Mouse (Mus musculus) liver, embryonic 15.5 days (tissue): ENCODE data around the gene Mturn. TPM values are rescaled to one million over a fixed set of nuclear protein-coding genes. Genes with fewer than 3 reads are reported as not detected.
A peak's percentile ranks its signal among the peaks of the same experiment; 100 is the strongest.

Experiments used
- ATAC-seq: fragments of 200-750 bp; cut with Nextera tagmentation; 2 replicates; pipeline ENCODE4 v1.8.0; 2017; ENCODE audit warnings: moderate number of reproducible peaks, mild to moderate bottlenecking, moderate library complexity; ENCODE audit not compliant: insufficient read depth
- H3K27ac ChIP-seq: fragments of 300-500 bp; sonication (generic); replicated peaks from 2 replicates; pipeline ENCODE4 v1.5.1; 2015; ENCODE audit warnings: mild to moderate bottlenecking, inconsistent platforms
- H3K27me3 ChIP-seq: fragments of 300-500 bp; sonication (generic); 2 replicates; pipeline ENCODE4 v1.6.1; 2015; ENCODE audit warnings: mild to moderate bottlenecking, inconsistent platforms
- H3K36me3 ChIP-seq: fragments of 300-500 bp; sonication (generic); replicated peaks from 2 replicates; pipeline ENCODE4 v1.6.1; 2015; ENCODE audit warnings: moderate library complexity, mild to moderate bottlenecking, inconsistent platforms
- H3K4me1 ChIP-seq: fragments of 300-500 bp; sonication (generic); replicated peaks from 2 replicates; pipeline ENCODE4 v1.6.1; 2015; ENCODE audit warnings: inconsistent platforms
- H3K4me2 ChIP-seq: fragments of 300-500 bp; sonication (generic); 2 replicates; pipeline ENCODE4 v1.6.1; 2015; ENCODE audit warnings: moderate library complexity, mild to moderate bottlenecking, inconsistent platforms
- H3K4me3 ChIP-seq: fragments of 300-500 bp; sonication (generic); replicated peaks from 2 replicates; pipeline ENCODE4 v1.5.1; 2015; ENCODE audit warnings: mild to moderate bottlenecking, inconsistent platforms
- H3K9ac ChIP-seq: fragments of 300-500 bp; sonication (generic); 2 replicates; pipeline ENCODE4 v1.6.1; 2015; ENCODE audit warnings: moderate library complexity, mild to moderate bottlenecking, inconsistent platforms
- H3K9me3 ChIP-seq: fragments of 300-500 bp; sonication (generic); replicated peaks from 2 replicates; pipeline ENCODE4 v1.6.1; 2016; ENCODE audit warnings: inconsistent platforms
- WGBS: fragments of 180-500 bp; shearing (Covaris S2); methylation state at CpG from one replicate; pipeline ENCODE4 v1.1.7; 2015; ENCODE audit warnings: mixed read lengths; ENCODE audit not compliant: insufficient replicate concordance; 5-methylcytosine and 5-hydroxymethylcytosine counted together
- polyA plus RNA-seq: library from polyadenylated mRNA; unstranded; fragments of >200 nt; fragmentation: Nextera tagmentation; extraction: Ambion mirVana; gene quantifications from 2 replicates; pipeline ENCODE4 v1.2.1, GENCODE M21; 2015

Gene Mturn
- polyA plus RNA-seq, result 1.2 and 1.4 TPM in 2 replicates

DNA sequence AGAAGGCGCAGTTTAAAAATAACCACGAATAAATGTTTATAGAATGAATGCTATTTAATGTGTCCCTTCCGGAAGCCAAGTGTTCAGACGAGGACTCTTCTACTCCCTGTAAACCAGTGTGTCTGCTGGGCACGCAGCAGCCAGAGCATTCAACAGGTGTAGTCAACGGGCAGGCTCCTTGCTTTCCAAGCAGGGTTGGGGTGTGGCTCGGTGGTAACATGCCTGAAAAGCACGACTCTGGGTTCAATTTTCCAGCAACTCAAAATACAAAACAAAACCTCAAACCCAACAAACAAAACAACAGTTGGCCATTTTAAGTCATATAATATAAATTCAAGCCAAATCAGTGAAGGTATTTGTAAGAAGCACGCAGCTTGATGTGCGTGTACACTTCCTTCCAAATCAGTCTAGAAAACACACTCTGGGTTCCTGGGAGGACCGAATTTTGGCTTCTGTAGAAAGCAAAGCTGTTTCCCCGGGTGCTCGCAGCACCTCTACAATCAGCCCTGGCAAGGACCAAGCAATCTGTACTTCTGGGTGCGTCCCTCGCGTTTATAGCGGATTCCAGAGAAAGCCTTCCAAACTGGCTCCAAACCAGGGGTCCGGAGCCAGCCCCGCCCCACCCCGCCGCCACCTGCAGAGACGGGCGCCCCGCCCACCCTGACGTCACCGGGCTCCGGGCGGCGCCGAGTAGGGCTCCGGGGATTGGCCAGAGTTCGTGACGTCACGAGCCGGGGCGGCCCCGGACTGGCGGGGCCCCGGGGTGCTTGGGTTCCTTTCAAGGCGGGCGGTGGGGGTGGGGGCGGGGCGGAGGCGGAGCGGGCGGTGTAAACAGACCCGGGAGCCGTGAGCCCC, at the start of gene Mturn:
Gene Mturn (plus strand): TSS at position 734 of the 855 bp plus-strand sequence.
- Histone ChIP-seq H3K27ac (peak within 1 kb of the TSS; percentile 75), H3K36me3 (no peaks in the 10 kb centered on the region), H3K4me1 (peaks cover 40% of the 10 kb centered on the region), H3K4me3 (peak within 1 kb of the TSS; percentile 77), H3K27me3 (peaks cover 35% of the 10 kb centered on the region), H3K9me3 (no peaks in the 10 kb centered on the region), H3K9ac (peak within 1 kb of the TSS; percentile 62), H3K4me2 (peak within 1 kb of the TSS; percentile 99)
- 3% methylated on average over 48 of the region's 48 CpGs for WGBS
- ATAC-seq, result peak; percentile 98

DNA sequence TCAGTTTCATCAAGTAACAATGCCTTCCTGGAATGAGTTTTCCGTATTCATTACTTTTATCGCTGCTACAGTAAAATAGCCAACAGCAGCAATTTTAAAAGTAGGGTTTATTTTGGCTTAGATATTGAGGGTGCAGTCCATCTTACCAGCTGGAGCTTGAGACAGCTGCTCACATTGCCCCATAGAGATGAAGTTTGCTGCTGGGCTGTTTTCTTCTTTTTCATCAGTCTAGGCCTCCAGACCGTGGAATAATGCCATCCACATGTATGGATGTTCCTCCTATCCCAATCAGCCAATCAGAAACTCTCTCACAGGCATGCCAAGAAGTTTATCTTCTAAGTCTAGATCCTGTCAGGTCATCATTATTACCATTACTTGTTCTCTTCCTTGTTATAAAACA, 41.5 kb upstream of the Mturn start:
- ATAC-seq, result no peak
- Histone ChIP-seq H3K27ac (no peak overlapping the region), H3K4me1 (no peaks in the 10 kb centered on the region), H3K9ac (no peak overlapping the region), H3K36me3 (no peaks in the 10 kb centered on the region), H3K4me2 (no peak overlapping the region), H3K4me3 (no peak overlapping the region), H3K27me3 (no peaks in the 10 kb centered on the region), H3K9me3 (no peaks in the 10 kb centered on the region)
- WGBS, result 72% methylated on average over 3 of the region's 3 CpGs

GRCm38 (mm10) chr6:54641953-54642352, 39.5 kb upstream of the Mturn start:
- no peaks in the 10 kb centered on the region for H3K4me1 ChIP-seq
- ATAC-seq, result no peak
- H3K27ac ChIP-seq, result no peak overlapping the region
- no peaks in the 10 kb centered on the region for H3K36me3 ChIP-seq
- no peaks in the 10 kb centered on the region for H3K27me3 ChIP-seq
- 59% methylated on average over 2 of the region's 2 CpGs for WGBS
- no peaks in the 10 kb centered on the region for H3K9me3 ChIP-seq
- no peak overlapping the region for H3K4me3 ChIP-seq
- no peak overlapping the region for H3K9ac ChIP-seq
- H3K4me2 ChIP-seq, result no peak overlapping the region

DNA sequence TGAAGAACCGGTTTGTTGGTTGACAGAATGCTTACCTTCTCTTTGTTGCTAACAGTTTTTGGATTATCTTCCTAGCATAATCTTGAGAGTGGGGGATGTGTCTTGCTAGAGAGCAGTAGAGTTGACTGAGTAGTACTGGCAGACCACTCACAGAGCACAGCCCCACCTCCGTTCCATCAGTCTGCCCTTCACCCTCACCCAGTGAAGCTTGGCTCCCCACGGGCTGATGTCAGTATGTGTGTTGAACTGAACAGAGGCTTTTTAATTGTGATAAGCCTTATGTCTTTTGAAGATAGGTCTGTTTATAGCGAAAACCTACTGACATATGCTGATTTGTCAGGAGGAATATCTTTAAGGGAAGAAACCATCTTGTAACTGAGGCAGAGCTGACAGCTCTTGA, 38.2 kb upstream of the Mturn start:
- WGBS, result 38% methylated on average over 4 of the region's 4 CpGs
- H3K4me1 ChIP-seq, result no peaks in the 10 kb centered on the region
- no peaks in the 10 kb centered on the region for H3K9me3 ChIP-seq
- H3K27me3 ChIP-seq, result no peaks in the 10 kb centered on the region
- peak; percentile 51; the same call in 1 of the 2 replicates for ATAC-seq
- no peak overlapping the region for H3K27ac ChIP-seq
- no peak overlapping the region for H3K4me3 ChIP-seq
- no peak overlapping the region for H3K4me2 ChIP-seq
- no peak overlapping the region for H3K9ac ChIP-seq
- H3K36me3 ChIP-seq, result no peaks in the 10 kb centered on the region

- Histone ChIP-seq H3K9me3 (no peaks in the 10 kb centered on the region), H3K27ac (no peak overlapping the region), H3K36me3 (no peaks in the 10 kb centered on the region), H3K4me3 (no peak overlapping the region), H3K27me3 (no peaks in the 10 kb centered on the region), H3K4me2 (no peak overlapping the region), H3K4me1 (no peaks in the 10 kb centered on the region; the same call in 1 of the 2 replicates), H3K9ac (no peak overlapping the region)
- WGBS, result 61% methylated on average over 11 of the region's 11 CpGs
- no peak for ATAC-seq
Observed at GRCm38 (mm10) chr6:54655471-54656095, 25.8 kb upstream of the Mturn start.

DNA sequence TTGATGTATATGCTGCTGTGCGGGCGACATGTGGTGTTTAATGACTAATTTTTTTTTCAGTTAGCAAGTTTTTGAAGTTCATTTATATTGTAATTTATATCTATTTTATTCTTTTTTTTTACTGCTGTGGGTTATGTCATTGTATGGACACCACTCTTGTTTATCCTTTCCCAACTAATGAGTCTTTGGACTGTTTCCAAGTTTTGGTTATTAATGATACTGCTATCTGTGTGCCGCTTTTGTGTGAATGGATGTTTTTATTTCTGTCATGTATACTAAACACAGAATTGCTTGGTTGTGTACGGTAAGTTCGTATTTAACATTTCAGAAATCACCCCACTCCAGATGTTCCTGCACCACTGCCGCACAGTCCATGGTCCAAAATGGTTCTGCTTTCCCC, 23.6 kb upstream of the Mturn start:
- Histone ChIP-seq H3K27ac (no peak overlapping the region), H3K4me3 (no peak overlapping the region), H3K9me3 (no peaks in the 10 kb centered on the region), H3K36me3 (no peaks in the 10 kb centered on the region), H3K4me2 (no peak overlapping the region), H3K27me3 (no peaks in the 10 kb centered on the region), H3K4me1 (no peaks in the 10 kb centered on the region; the same call in 1 of the 2 replicates), H3K9ac (no peak overlapping the region)
- WGBS, result 71% methylated on average over 6 of the region's 6 CpGs
- ATAC-seq, result no peak

DNA sequence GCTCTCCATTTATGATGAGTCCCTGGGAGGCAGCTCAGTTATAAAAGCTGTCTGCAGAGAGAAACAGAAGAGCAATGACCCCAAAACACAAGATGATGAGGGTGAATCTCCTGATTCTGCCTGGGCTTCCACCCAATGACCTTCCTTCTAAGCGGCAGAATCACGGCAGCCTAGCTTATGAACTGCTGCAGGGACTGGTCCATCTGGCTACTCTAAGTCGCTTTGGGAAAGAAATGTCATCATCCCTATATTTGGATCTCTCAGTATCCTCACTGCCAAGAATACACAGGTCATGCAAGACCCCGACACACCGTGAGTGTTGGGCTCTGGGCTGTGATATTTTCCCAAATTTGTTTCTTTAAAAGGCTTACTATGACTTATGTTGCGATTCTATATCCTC, 11.6 kb upstream of the Mturn start:
- no peaks in the 10 kb centered on the region for H3K9me3 ChIP-seq
- no peak overlapping the region for H3K4me3 ChIP-seq
- H3K27ac ChIP-seq, result no peak overlapping the region
- 67% methylated on average over 6 of the region's 6 CpGs for WGBS
- no peaks in the 10 kb centered on the region for H3K36me3 ChIP-seq
- H3K27me3 ChIP-seq, result no peaks in the 10 kb centered on the region; the same call in 1 of the 2 replicates
- no peak for ATAC-seq
- H3K9ac ChIP-seq, result no peak overlapping the region
- no peak overlapping the region for H3K4me2 ChIP-seq
- no peaks in the 10 kb centered on the region for H3K4me1 ChIP-seq

- no peak overlapping the region for H3K27ac ChIP-seq
- no peaks in the 10 kb centered on the region for H3K36me3 ChIP-seq
- H3K4me1 ChIP-seq, result no peaks in the 10 kb centered on the region
- no peaks in the 10 kb centered on the region; the same call in 1 of the 2 replicates for H3K27me3 ChIP-seq
- H3K9ac ChIP-seq, result no peak overlapping the region
- 53% methylated on average over 5 of the region's 5 CpGs for WGBS
- H3K9me3 ChIP-seq, result no peaks in the 10 kb centered on the region
- no peak overlapping the region for H3K4me3 ChIP-seq
- H3K4me2 ChIP-seq, result no peak overlapping the region
- ATAC-seq, result no peak
Observed at GRCm38 (mm10) chr6:54672901-54673300, 8.5 kb upstream of the Mturn start.

- Histone ChIP-seq H3K27ac (no peak overlapping the region), H3K9ac (no peak overlapping the region), H3K4me3 (no peak overlapping the region), H3K9me3 (no peaks in the 10 kb centered on the region), H3K27me3 (peaks cover 30% of the 10 kb centered on the region), H3K36me3 (no peaks in the 10 kb centered on the region), H3K4me2 (peak overlapping the region; percentile 16; the same call in 1 of the 2 replicates), H3K4me1 (peaks cover 34% of the 10 kb centered on the region)
- 33% methylated on average over 5 of the region's 5 CpGs for WGBS
- ATAC-seq, result no peak
Observed at GRCm38 (mm10) chr6:54679686-54680085, 1.7 kb upstream of the Mturn start.

DNA sequence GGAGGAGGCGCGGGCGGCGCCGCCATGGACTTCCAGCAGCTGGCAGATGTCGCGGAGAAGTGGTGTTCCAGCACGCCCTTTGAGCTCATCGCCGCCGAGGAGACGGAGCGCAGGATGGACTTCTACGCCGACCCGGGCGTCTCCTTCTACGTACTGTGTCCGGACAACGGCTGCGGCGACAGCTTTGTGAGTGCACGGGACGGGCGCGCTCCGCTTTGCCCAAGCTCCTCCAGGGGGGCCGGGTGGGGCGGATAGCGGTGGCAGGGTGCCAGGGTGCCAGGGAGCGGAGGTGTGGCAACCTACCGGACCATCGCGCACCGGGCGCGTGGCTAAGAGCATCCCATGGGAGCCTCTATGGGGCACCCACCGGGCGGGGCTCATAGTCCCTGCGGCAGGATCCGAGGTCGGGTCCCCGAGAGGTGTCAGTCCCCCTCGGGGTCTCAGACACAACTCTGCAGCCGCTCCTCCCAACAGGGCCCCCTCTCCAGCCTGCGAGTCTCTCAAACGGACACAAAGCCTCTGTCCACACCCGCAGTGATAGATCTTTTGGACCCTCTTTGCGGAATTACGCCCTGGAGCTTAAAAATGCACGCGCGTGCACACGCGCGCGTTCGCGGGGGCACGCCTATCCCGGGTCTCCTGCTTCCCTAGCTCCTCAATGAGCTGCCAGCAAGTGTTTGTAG, 463 bp downstream of the Mturn start:
- ATAC-seq, result peak; percentile 59
- Histone ChIP-seq H3K36me3 (no peaks in the 10 kb centered on the region), H3K4me2 (peak overlapping the region; percentile 99), H3K4me1 (peaks cover 42% of the 10 kb centered on the region), H3K27me3 (peaks cover 37% of the 10 kb centered on the region), H3K4me3 (peak overlapping the region; percentile 77), H3K27ac (peak overlapping the region; percentile 75), H3K9me3 (no peaks in the 10 kb centered on the region), H3K9ac (peak overlapping the region; percentile 62)
- WGBS, result under 1% methylated on average over 61 of the region's 61 CpGs

DNA sequence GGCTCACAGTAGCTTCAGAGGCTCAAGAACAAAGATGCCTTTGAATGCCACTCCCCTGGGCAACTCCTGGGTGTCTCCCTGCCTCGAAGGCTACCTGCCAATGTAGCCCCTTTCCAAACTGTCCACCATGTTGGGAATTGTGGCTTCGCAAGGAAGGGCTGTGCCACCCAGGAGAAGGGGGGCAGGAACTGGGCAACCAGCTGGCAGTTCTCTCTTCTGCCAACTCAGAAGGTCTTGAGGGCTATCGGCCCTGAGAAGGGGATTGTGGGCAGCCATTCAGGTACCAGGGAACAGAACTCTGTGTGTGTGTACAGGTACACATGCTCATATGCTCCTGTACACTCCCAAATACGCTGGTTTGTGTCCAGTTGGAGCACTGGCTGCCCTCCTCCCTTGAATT, 2.7 kb downstream of the Mturn start:
- Histone ChIP-seq H3K9me3 (no peaks in the 10 kb centered on the region), H3K36me3 (no peaks in the 10 kb centered on the region), H3K9ac (no peak overlapping the region), H3K27me3 (peaks cover 55% of the 10 kb centered on the region), H3K4me1 (peaks cover 41% of the 10 kb centered on the region), H3K4me3 (no peak overlapping the region), H3K27ac (no peak overlapping the region), H3K4me2 (no peak overlapping the region)
- 60% methylated on average over 4 of the region's 4 CpGs for WGBS
- no peak for ATAC-seq
